Mouse (Mus musculus) E14TG2a.4 (cell line): ENCODE results near the gene Oit1.

Experiments used
- H3K27me3 ChIP-seq: 2 replicates; pipeline ENCODE4 v1.6.1; 2014; ENCODE audit warnings: low read length, control low read depth; ENCODE audit not compliant: insufficient read depth
- H3K36me3 ChIP-seq: 2 replicates; pipeline ENCODE4 v1.6.1; 2014; ENCODE audit warnings: low read length, control low read depth; ENCODE audit not compliant: insufficient read depth
- H3K4me1 ChIP-seq: replicated peaks from 2 replicates; pipeline ENCODE4 v1.6.1; 2014; ENCODE audit warnings: low read depth, low read length, control low read depth
- H3K4me3 ChIP-seq: replicated peaks from 2 replicates; pipeline ENCODE4 v1.5.1; 2014; ENCODE audit warnings: mild to moderate bottlenecking, low read length
- H3K9me3 ChIP-seq: 2 replicates; pipeline ENCODE4 v1.6.1; 2014; ENCODE audit warnings: low read length, control low read depth
- CTCF ChIP-seq: conservative IDR thresholded peaks from 2 replicates; pipeline ENCODE4 v1.5.1; 2014; ENCODE audit warnings: low read length
- NANOG ChIP-seq: IDR thresholded peaks from 2 replicates; pipeline ENCODE4 v1.6.1; 2014; ENCODE audit warnings: borderline replicate concordance, low read length, mixed read lengths
- POU5F1 ChIP-seq: IDR thresholded peaks from 2 replicates; pipeline ENCODE4 v1.6.1; 2014; ENCODE audit warnings: low read length, borderline replicate concordance

Oit1 gene

GRCm38 (mm10) chr14:8315169-8315568, 63.4 kb downstream of the Oit1 start:
- TF ChIP-seq CTCF = no peak
- no peak for TF ChIP-seq POU5F1
- no peak for TF ChIP-seq NANOG
- peaks cover 78% of the 10 kb centered on the region for H3K27me3 ChIP-seq
- H3K4me1 ChIP-seq = peaks cover 31% of the 10 kb centered on the region
- H3K36me3 ChIP-seq = no peaks in the 10 kb centered on the region
- no peak overlapping the region for H3K4me3 ChIP-seq
- H3K9me3 ChIP-seq = no peaks in the 10 kb centered on the region

- Histone ChIP-seq H3K4me3 (no peak overlapping the region), H3K4me1 (peaks cover 36% of the 10 kb centered on the region), H3K36me3 (no peaks in the 10 kb centered on the region), H3K9me3 (no peaks in the 10 kb centered on the region), H3K27me3 (peaks cover 76% of the 10 kb centered on the region)
- TF ChIP-seq NANOG (no peak), CTCF (peak; percentile 70)
Measured at GRCm38 (mm10) chr14:8314536-8314935, 64.0 kb downstream of the Oit1 start.

GRCm38 (mm10) chr14:8313877-8314276, 64.7 kb downstream of the Oit1 start:
- Histone ChIP-seq H3K9me3 (no peaks in the 10 kb centered on the region), H3K27me3 (peaks cover 76% of the 10 kb centered on the region), H3K36me3 (no peaks in the 10 kb centered on the region), H3K4me3 (no peak overlapping the region), H3K4me1 (peaks cover 41% of the 10 kb centered on the region)
- TF ChIP-seq NANOG = no peak
- no peak for TF ChIP-seq CTCF
- no peak for TF ChIP-seq POU5F1

GRCm38 (mm10) chr14:8309621-8310141, 68.9 kb downstream of the Oit1 start:
- Histone ChIP-seq H3K4me1 (peaks cover 15% of the 10 kb centered on the region), H3K36me3 (no peaks in the 10 kb centered on the region), H3K4me3 (no peak overlapping the region), H3K9me3 (no peaks in the 10 kb centered on the region), H3K27me3 (peaks cover 62% of the 10 kb centered on the region)
- TF ChIP-seq NANOG (no peak), POU5F1 (no peak), CTCF (no peak)

- TF ChIP-seq NANOG (no peak), POU5F1 (no peak), CTCF (no peak)
- H3K36me3 ChIP-seq = no peaks in the 10 kb centered on the region
Measured at GRCm38 (mm10) chr14:8308650-8309049, 69.9 kb downstream of the Oit1 start.

DNA sequence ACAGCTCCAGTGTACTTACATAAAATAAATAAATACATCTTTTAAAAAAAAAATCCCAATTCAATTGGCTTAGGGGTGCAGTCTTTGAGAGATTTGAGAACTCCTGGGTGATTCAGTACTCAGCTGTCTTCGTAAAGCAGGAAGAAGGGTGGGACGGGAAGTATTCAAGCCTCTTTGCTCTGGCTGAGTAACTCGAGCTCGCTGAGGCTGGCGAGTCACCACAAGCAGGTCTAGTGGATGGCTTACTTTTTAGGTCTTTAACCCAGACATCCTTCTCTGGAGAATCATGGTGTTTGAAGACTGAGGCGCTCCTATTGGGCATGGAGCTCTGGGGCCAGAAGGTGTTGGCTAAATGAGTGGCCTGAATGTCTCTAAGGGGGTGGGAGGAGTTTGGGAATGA, 71.7 kb downstream of the Oit1 start:
- H3K4me1 ChIP-seq = peaks cover 10% of the 10 kb centered on the region
- H3K27me3 ChIP-seq = peaks cover 46% of the 10 kb centered on the region
- no peak for TF ChIP-seq POU5F1
- no peak for TF ChIP-seq NANOG
- TF ChIP-seq CTCF = no peak
- no peaks in the 10 kb centered on the region for H3K36me3 ChIP-seq
- H3K4me3 ChIP-seq = no peak overlapping the region
- no peaks in the 10 kb centered on the region for H3K9me3 ChIP-seq

More at GRCm38 (mm10) chr14:8308650-8309049, 69.9 kb downstream of the Oit1 start:
- no peak overlapping the region for H3K4me3 ChIP-seq
- H3K9me3 ChIP-seq = no peaks in the 10 kb centered on the region
- peaks cover 57% of the 10 kb centered on the region for H3K27me3 ChIP-seq
- peaks cover 12% of the 10 kb centered on the region for H3K4me1 ChIP-seq

DNA sequence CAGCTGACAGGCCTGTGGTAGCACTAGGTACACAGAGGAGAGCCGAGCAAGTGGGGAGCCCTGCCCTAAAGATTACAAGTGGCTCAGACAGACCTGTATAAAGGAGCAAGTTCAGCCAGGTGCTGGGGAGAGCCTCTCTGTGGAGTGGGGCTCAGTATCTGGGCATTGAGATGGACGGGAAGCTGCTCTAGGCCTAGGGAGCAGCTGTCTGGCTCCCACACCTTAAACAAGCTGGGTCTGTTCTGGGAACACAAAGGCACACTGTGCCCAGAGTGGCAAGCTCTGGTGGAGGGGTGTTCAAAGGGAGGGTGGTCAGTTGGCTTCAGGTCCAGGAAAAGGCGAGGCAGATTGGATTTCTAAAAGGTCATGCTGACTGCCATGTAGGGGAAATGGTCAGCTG, 73.5 kb downstream of the Oit1 start:
- H3K4me1 ChIP-seq = peaks cover 9% of the 10 kb centered on the region
- no peaks in the 10 kb centered on the region for H3K9me3 ChIP-seq
- H3K36me3 ChIP-seq = no peaks in the 10 kb centered on the region
- H3K27me3 ChIP-seq = peaks cover 30% of the 10 kb centered on the region
- no peak for TF ChIP-seq NANOG
- TF ChIP-seq POU5F1 = no peak
- no peak for TF ChIP-seq CTCF
- H3K4me3 ChIP-seq = no peak overlapping the region

- peaks cover 24% of the 10 kb centered on the region for H3K27me3 ChIP-seq
- no peak for TF ChIP-seq NANOG
- no peak overlapping the region for H3K4me3 ChIP-seq
- peaks cover 5% of the 10 kb centered on the region; the same call in 1 of the 2 replicates for H3K4me1 ChIP-seq
- H3K36me3 ChIP-seq = no peaks in the 10 kb centered on the region
- H3K9me3 ChIP-seq = no peaks in the 10 kb centered on the region
Measured at GRCm38 (mm10) chr14:8304082-8304481, 74.5 kb downstream of the Oit1 start.

DNA sequence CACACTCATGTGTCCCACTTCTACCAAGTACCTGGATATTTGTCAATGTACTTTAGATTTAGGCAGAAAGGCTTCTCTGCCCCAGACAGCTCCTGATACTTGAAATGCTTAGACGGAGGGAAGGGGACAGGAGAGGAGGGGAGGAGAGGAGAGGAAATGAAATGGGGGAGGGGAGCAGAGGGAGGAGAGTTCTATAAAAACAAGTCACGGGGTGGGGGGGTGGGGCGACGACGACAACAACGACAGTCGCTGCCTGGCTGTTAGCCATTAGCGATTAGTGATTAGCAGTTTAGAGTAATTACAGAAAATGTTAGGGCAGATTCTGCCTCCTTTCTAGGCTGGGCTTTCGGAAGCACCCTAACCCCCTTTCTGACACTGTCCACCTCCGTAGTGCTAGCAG, 75.9 kb downstream of the Oit1 start:
- Histone ChIP-seq H3K4me3 (no peak overlapping the region), H3K36me3 (no peaks in the 10 kb centered on the region), H3K9me3 (no peaks in the 10 kb centered on the region), H3K27me3 (peaks cover 20% of the 10 kb centered on the region), H3K4me1 (peaks cover 5% of the 10 kb centered on the region; the same call in 1 of the 2 replicates)
- TF ChIP-seq POU5F1 (no peak), NANOG (no peak)

- Histone ChIP-seq H3K4me3 (no peak overlapping the region), H3K27me3 (peaks cover 7% of the 10 kb centered on the region; the same call in 1 of the 2 replicates), H3K36me3 (no peaks in the 10 kb centered on the region), H3K4me1 (peaks cover 5% of the 10 kb centered on the region; the same call in 1 of the 2 replicates), H3K9me3 (peaks cover 6% of the 10 kb centered on the region; the same call in 1 of the 2 replicates)
- TF ChIP-seq NANOG (no peak), POU5F1 (no peak), CTCF (peak; percentile 81)
Measured at GRCm38 (mm10) chr14:8300281-8300680, 78.3 kb downstream of the Oit1 start.
